In genomic region chr7:24883896-24884692, GRCm38 (mm10) we compare ENCODE assay signal across 8 mouse cellular contexts. TPM values are rescaled to one million over a fixed set of nuclear protein-coding genes. Genes with fewer than 3 reads are reported as not detected.
DNase-seq lines count a peak whose midpoint lies in the region; ATAC-seq and TF ChIP-seq lines count a peak whose summit lies in the region.

Rps19 (plus strand) TSS chr7:24884371.

- H3K27me3 ChIP-seq in heart, embryonic 12.5 days (replicated peaks), result no peaks in the 10 kb centered on the region
- H3K27me3 ChIP-seq in kidney, postnatal 0 days (ENCODE audit: insufficient read depth, low read length), result no peaks in the 10 kb centered on the region
- H3K27me3 ChIP-seq in liver, embryonic 11.5 days (replicated peaks; ENCODE audit: control insufficient read depth, insufficient read depth, low read length), result no peaks in the 10 kb centered on the region
- H3K27me3 ChIP-seq in stomach, embryonic 14.5 days (ENCODE audit: control insufficient read depth, insufficient read depth, low read length), result no peaks in the 10 kb centered on the region

- peak within 1 kb of the TSS; percentile 93 for H3K4me3 ChIP-seq in heart, embryonic 12.5 days
- H3K4me3 ChIP-seq in kidney, postnatal 0 days (replicated peaks; ENCODE audit: low read depth, low read length), result peak within 1 kb of the TSS; percentile 99
- peak within 1 kb of the TSS; percentile 100 for H3K4me3 ChIP-seq in liver, embryonic 11.5 days (ENCODE audit: low read depth, low read length)
- H3K4me3 ChIP-seq in stomach, embryonic 14.5 days (ENCODE audit: low read depth, low read length), result peak within 1 kb of the TSS; percentile 99

- DNase-seq in CD4-positive helper T cell, adult 2 months (ENCODE audit: low read depth, low spot score), result peak; percentile 99
- peak; percentile 99 for DNase-seq in brain, embryonic 18.5 days (ENCODE audit: low read depth, low spot score)
- DNase-seq in kidney, postnatal 0 days (ENCODE audit: low spot score), result peak; percentile 100
- DNase-seq in liver, embryonic 11.5 days (ENCODE audit: low spot score), result peak; percentile 96
- peak; percentile 99 for DNase-seq in naive thymus-derived CD4-positive, alpha-beta T cell, adult 2 months (ENCODE audit: low read depth)

- under 1% methylated on average over 57 of the region's 57 CpGs for WGBS in heart, embryonic 12.5 days
- WGBS in kidney, postnatal 0 days, result under 1% methylated on average over 57 of the region's 57 CpGs
- under 1% methylated on average over 57 of the region's 57 CpGs for WGBS in liver, embryonic 11.5 days
- WGBS in stomach, embryonic 14.5 days, result under 1% methylated on average over 57 of the region's 57 CpGs

- peak within 1 kb of the TSS; percentile 99 for H3K9ac ChIP-seq in heart, embryonic 12.5 days
- H3K9ac ChIP-seq in kidney, postnatal 0 days (ENCODE audit: low read depth, low read length), result peak within 1 kb of the TSS; percentile 100
- H3K9ac ChIP-seq in liver, embryonic 11.5 days (ENCODE audit: low read depth, low read length), result peak within 1 kb of the TSS; percentile 100
- peak within 1 kb of the TSS; percentile 100 for H3K9ac ChIP-seq in stomach, embryonic 14.5 days (replicated peaks; ENCODE audit: low read depth, low read length)

- ATAC-seq in erythroid progenitor cell, adult 5-6 weeks (replicated peaks; ENCODE audit: low FRiP score, poor library complexity, severe bottlenecking), result peak; percentile 89
- peak; percentile 94 for ATAC-seq in heart, embryonic 12.5 days (ENCODE audit: insufficient number of reproducible peaks, low FRiP score)
- peak; percentile 93 for ATAC-seq in kidney, postnatal 0 days (replicated peaks; ENCODE audit: low FRiP score, low read depth)
- peak; percentile 93 for ATAC-seq in liver, embryonic 11.5 days (replicated peaks; ENCODE audit: low FRiP score)
- peak; percentile 92 for ATAC-seq in stomach, embryonic 14.5 days (ENCODE audit: insufficient number of reproducible peaks, insufficient read depth, low FRiP score, low read depth)

- peak within 1 kb of the TSS; percentile 85 for H3K27ac ChIP-seq in heart, embryonic 12.5 days (ENCODE audit: poor library complexity, severe bottlenecking)
- H3K27ac ChIP-seq in kidney, postnatal 0 days, result peak within 1 kb of the TSS; percentile 89
- peak within 1 kb of the TSS; percentile 95 for H3K27ac ChIP-seq in liver, embryonic 11.5 days (ENCODE audit: low read depth, low read length)
- peak within 1 kb of the TSS; percentile 91 for H3K27ac ChIP-seq in stomach, embryonic 14.5 days (ENCODE audit: low read length)

- peaks cover 38% of the 10 kb centered on the region for H3K36me3 ChIP-seq in heart, embryonic 12.5 days
- peaks cover 21% of the 10 kb centered on the region; the same call in 1 of the 2 replicates for H3K36me3 ChIP-seq in kidney, postnatal 0 days (ENCODE audit: insufficient read depth, low read length)
- peaks cover 39% of the 10 kb centered on the region for H3K36me3 ChIP-seq in liver, embryonic 11.5 days (ENCODE audit: control insufficient read depth, insufficient read depth, low read length)
- peaks cover 38% of the 10 kb centered on the region for H3K36me3 ChIP-seq in stomach, embryonic 14.5 days (ENCODE audit: control insufficient read depth, insufficient read depth, low read length)

- H3K4me1 ChIP-seq in heart, embryonic 12.5 days (replicated peaks), result peaks cover 27% of the 10 kb centered on the region
- H3K4me1 ChIP-seq in kidney, postnatal 0 days (replicated peaks; ENCODE audit: insufficient read depth, low read length), result peaks cover 15% of the 10 kb centered on the region; the same call in 1 of the 2 replicates
- H3K4me1 ChIP-seq in liver, embryonic 11.5 days (replicated peaks; ENCODE audit: control insufficient read depth, insufficient read depth, low read length), result peaks cover 27% of the 10 kb centered on the region
- H3K4me1 ChIP-seq in stomach, embryonic 14.5 days (ENCODE audit: control insufficient read depth, insufficient read depth, low read length), result peaks cover 20% of the 10 kb centered on the region

- no peaks in the 10 kb centered on the region for H3K9me3 ChIP-seq in heart, embryonic 12.5 days (replicated peaks)
- H3K9me3 ChIP-seq in kidney, postnatal 0 days (replicated peaks; ENCODE audit: low read length), result no peaks in the 10 kb centered on the region
- H3K9me3 ChIP-seq in liver, embryonic 11.5 days (ENCODE audit: control insufficient read depth, low read length), result no peaks in the 10 kb centered on the region
- no peaks in the 10 kb centered on the region for H3K9me3 ChIP-seq in stomach, embryonic 14.5 days (ENCODE audit: control insufficient read depth, low read depth, low read length)

- peak; percentile 71 for TF ChIP-seq CTCF in kidney, postnatal 0 days (IDR thresholded peaks at IDR 0.05; ENCODE audit: low read depth)

- peak within 1 kb of the TSS; percentile 85 for H3K4me2 ChIP-seq in heart, embryonic 12.5 days
- H3K4me2 ChIP-seq in kidney, postnatal 0 days (ENCODE audit: low read length), result peak within 1 kb of the TSS; percentile 83
- H3K4me2 ChIP-seq in liver, embryonic 11.5 days, result peak within 1 kb of the TSS; percentile 83
- peak within 1 kb of the TSS; percentile 85 for H3K4me2 ChIP-seq in stomach, embryonic 14.5 days (replicated peaks; ENCODE audit: low read depth, low read length)

RNA-seq across cellular contexts. Expression of gene Rps19, which starts in this region (rescaled TPM):
- 818 and 840 TPM in 2 replicates for total RNA-seq in erythroid progenitor cell, adult 5-6 weeks (2015; ENCODE audit: low replicate concordance)
- 217 and 310 TPM in 2 replicates for total RNA-seq in erythroid progenitor cell, adult 5-6 weeks (2017; ENCODE audit: low replicate concordance)
- polyA plus RNA-seq in heart, embryonic 12.5 days (2016; fragmentation: Nextera tagmentation; extraction: Ambion mirVana), result 1,145 and 1,216 TPM in 2 replicates
- 2,933 and 3,330 TPM in 2 replicates for polyA plus RNA-seq in kidney, postnatal 0 days (2015; fragmentation: Nextera tagmentation; extraction: Ambion mirVana)
- polyA plus RNA-seq in liver, embryonic 11.5 days (2014; fragmentation: Nextera tagmentation; extraction: Ambion mirVana), result 2,415 and 2,620 TPM in 2 replicates
- 3,189 and 3,445 TPM in 2 replicates for polyA plus RNA-seq in stomach, embryonic 14.5 days (2014; fragmentation: Nextera tagmentation; extraction: Ambion mirVana)

Comparison
In these comparisons a context has a peak if more than half of its experiments do, and no peak if none do; other contexts are left out.
1. Peak in every context shown above with its lines: DNase-seq, ATAC-seq, H3K4me3 ChIP-seq and H3K27ac ChIP-seq.